ENCODE assay signal across 22 mouse cellular contexts in genomic region chr8:116348971-116349370, GRCm38 (mm10).
"Had no signal": no experiment of that assay in that cellular context is flagged by ENCODE, and none has a peak within 500 bp of the region (broad histone marks: within the 10 kb centered on the region; RNA-seq: fewer than 3 reads in every experiment).

No protein-coding gene starts in this region.

- ATAC-seq: forebrain, postnatal 0 days; hindbrain, postnatal 0 days; intestine, embryonic 16.5 days had no signal

- DNase-seq: forebrain, postnatal 0 days; gastrocnemius, postnatal 14 days; gastrocnemius, postnatal 36 days; heart, adult 11 months; heart, adult 2 months; heart, postnatal 14 days; heart, postnatal 36 days; kidney, adult 11 months; kidney, postnatal 14 days; layer of hippocampus, adult 9-11 months; layer of hippocampus, postnatal 36 days; left cerebral cortex, postnatal 4 days had no signal

- H3K9me3 ChIP-seq: heart, embryonic 13.5 days; heart, embryonic 15.5 days; hindbrain, embryonic 13.5 days; hindbrain, embryonic 15.5 days; kidney, embryonic 15.5 days; limb, embryonic 13.5 days had no signal

- H3K4me1 ChIP-seq: hindbrain, embryonic 13.5 days; hindbrain, embryonic 15.5 days; kidney, embryonic 15.5 days had no signal

- H3K9ac ChIP-seq: forebrain, postnatal 0 days; heart, embryonic 13.5 days; heart, embryonic 15.5 days; hindbrain, embryonic 13.5 days; hindbrain, embryonic 15.5 days; kidney, embryonic 15.5 days; limb, embryonic 13.5 days had no signal

- H3K4me2 ChIP-seq: heart, embryonic 11.5 days; heart, embryonic 13.5 days; heart, embryonic 15.5 days; hindbrain, embryonic 13.5 days; hindbrain, embryonic 15.5 days; kidney, embryonic 15.5 days; limb, embryonic 13.5 days had no signal

- H3K27ac ChIP-seq: heart, adult 2 months; heart, embryonic 13.5 days; heart, embryonic 15.5 days; hindbrain, embryonic 13.5 days; hindbrain, embryonic 15.5 days; hindbrain, postnatal 0 days; kidney, embryonic 15.5 days; kidney, postnatal 0 days; limb, embryonic 13.5 days had no signal

- H3K4me3 ChIP-seq: heart, adult 2 months; heart, embryonic 13.5 days; heart, embryonic 15.5 days; hindbrain, embryonic 13.5 days; hindbrain, embryonic 15.5 days; kidney, embryonic 15.5 days; limb, embryonic 13.5 days had no signal

- H3K27me3 ChIP-seq: heart, embryonic 13.5 days; heart, embryonic 15.5 days; hindbrain, embryonic 15.5 days; kidney, embryonic 15.5 days had no signal

- H3K36me3 ChIP-seq: heart, embryonic 13.5 days; heart, embryonic 15.5 days; hindbrain, embryonic 13.5 days; hindbrain, embryonic 15.5 days; kidney, embryonic 15.5 days; limb, embryonic 13.5 days had no signal
